Mouse (Mus musculus) heart, embryonic 13.5 days (tissue): ENCODE results near the gene Tmem117. TPM values are rescaled to one million over a fixed set of nuclear protein-coding genes. Genes with fewer than 3 reads are reported as not detected.

Experiments used
- ATAC-seq: fragments of 200-750 bp; cut with Nextera tagmentation; 2 replicates; pipeline ENCODE4 v1.8.0; 2017; ENCODE audit warnings: moderate TSS enrichment; ENCODE audit not compliant: insufficient number of reproducible peaks, low FRiP score, low TSS enrichment; ENCODE audit errors: extremely low read depth
- H3K27ac ChIP-seq: fragments of 300-500 bp; sonication (generic); replicated peaks from 2 replicates; pipeline ENCODE4 v1.5.1; 2015; ENCODE audit warnings: moderate library complexity, mild to moderate bottlenecking, inconsistent platforms
- H3K27me3 ChIP-seq: fragments of 300-500 bp; sonication (generic); replicated peaks from 2 replicates; pipeline ENCODE4 v1.6.1; 2015; ENCODE audit warnings: mild to moderate bottlenecking, inconsistent platforms
- H3K36me3 ChIP-seq: fragments of 300-500 bp; sonication (generic); 2 replicates; pipeline ENCODE4 v1.6.1; 2015; ENCODE audit warnings: mild to moderate bottlenecking, inconsistent platforms
- H3K4me1 ChIP-seq: fragments of 300-500 bp; sonication (generic); 2 replicates; pipeline ENCODE4 v1.6.1; 2015; ENCODE audit warnings: inconsistent platforms
- H3K4me2 ChIP-seq: fragments of 300-500 bp; sonication (generic); 2 replicates; pipeline ENCODE4 v1.6.1; 2015; ENCODE audit warnings: inconsistent platforms, mild to moderate bottlenecking, moderate library complexity
- H3K4me3 ChIP-seq: fragments of 300-500 bp; sonication (generic); 2 replicates; pipeline ENCODE4 v1.5.1; 2015; ENCODE audit warnings: moderate library complexity, mild to moderate bottlenecking, inconsistent platforms
- H3K9ac ChIP-seq: fragments of 300-500 bp; sonication (generic); 2 replicates; pipeline ENCODE4 v1.6.1; 2015; ENCODE audit warnings: inconsistent platforms, mild to moderate bottlenecking, moderate library complexity
- H3K9me3 ChIP-seq: fragments of 300-500 bp; sonication (generic); 2 replicates; pipeline ENCODE4 v1.6.1; 2016; ENCODE audit warnings: inconsistent platforms
- WGBS: fragments of 180-500 bp; shearing (Covaris S2); methylation state at CpG from one replicate; pipeline ENCODE4 v1.1.7; 2015; ENCODE audit warnings: mixed read lengths; 5-methylcytosine and 5-hydroxymethylcytosine counted together
- polyA plus RNA-seq: library from polyadenylated mRNA; unstranded; fragments of >200 nt; fragmentation: Nextera tagmentation; extraction: Ambion mirVana; gene quantifications from 2 replicates; pipeline ENCODE4 v1.2.1, GENCODE M21; 2015

The Tmem117 gene
- polyA plus RNA-seq, 1 experiment from 2014 or later, result 1.2 TPM

GRCm38 (mm10) chr15:94601339-94601738, 27.7 kb upstream of the Tmem117 start:
- ATAC-seq, result no peak
- no peaks in the 10 kb centered on the region for H3K36me3 ChIP-seq
- no peaks in the 10 kb centered on the region for H3K9me3 ChIP-seq
- H3K4me1 ChIP-seq, result no peaks in the 10 kb centered on the region
- no peak overlapping the region for H3K27ac ChIP-seq
- H3K27me3 ChIP-seq, result peaks cover 3% of the 10 kb centered on the region
- no peak overlapping the region for H3K4me2 ChIP-seq
- H3K4me3 ChIP-seq, result no peak overlapping the region
- WGBS, result 21% methylated on average over 3 of the region's 3 CpGs
- no peak overlapping the region for H3K9ac ChIP-seq

- Histone ChIP-seq H3K4me3 (no peak overlapping the region), H3K4me2 (no peak overlapping the region), H3K9me3 (no peaks in the 10 kb centered on the region), H3K27ac (no peak overlapping the region), H3K4me1 (no peaks in the 10 kb centered on the region), H3K9ac (no peak overlapping the region), H3K27me3 (peaks cover 3% of the 10 kb centered on the region), H3K36me3 (no peaks in the 10 kb centered on the region)
- no peak for ATAC-seq
- 58% methylated on average over 3 of the region's 3 CpGs for WGBS
These were observed 26.6 kb upstream of the Tmem117 start for GRCm38 (mm10) chr15:94602441-94602840.

GRCm38 (mm10) chr15:94607768-94608167, 21.3 kb upstream of the Tmem117 start:
- Histone ChIP-seq H3K27ac (no peak overlapping the region), H3K36me3 (no peaks in the 10 kb centered on the region), H3K27me3 (peaks cover 3% of the 10 kb centered on the region), H3K9ac (no peak overlapping the region), H3K4me3 (no peak overlapping the region), H3K4me2 (no peak overlapping the region), H3K4me1 (no peaks in the 10 kb centered on the region), H3K9me3 (no peaks in the 10 kb centered on the region)
- ATAC-seq, result no peak
- 84% methylated on average over 8 of the region's 8 CpGs for WGBS

GRCm38 (mm10) chr15:94616036-94616435, 13.0 kb upstream of the Tmem117 start:
- Histone ChIP-seq H3K9ac (no peak overlapping the region), H3K27me3 (no peaks in the 10 kb centered on the region), H3K4me1 (no peaks in the 10 kb centered on the region), H3K27ac (no peak overlapping the region), H3K36me3 (no peaks in the 10 kb centered on the region), H3K4me3 (no peak overlapping the region), H3K4me2 (no peak overlapping the region), H3K9me3 (no peaks in the 10 kb centered on the region)
- 84% methylated on average over 11 of the region's 11 CpGs for WGBS
- no peak for ATAC-seq

GRCm38 (mm10) chr15:94620909-94621308, 8.1 kb upstream of the Tmem117 start:
- Histone ChIP-seq H3K27ac (no peak overlapping the region), H3K4me2 (no peak overlapping the region), H3K4me1 (no peaks in the 10 kb centered on the region), H3K9ac (no peak overlapping the region), H3K4me3 (no peak overlapping the region), H3K27me3 (no peaks in the 10 kb centered on the region), H3K36me3 (no peaks in the 10 kb centered on the region), H3K9me3 (no peaks in the 10 kb centered on the region)
- no peak for ATAC-seq

GRCm38 (mm10) chr15:94628463-94628829, 586 bp upstream of the Tmem117 start:
- Histone ChIP-seq H3K9ac (peak overlapping the region; percentile 86), H3K9me3 (no peaks in the 10 kb centered on the region), H3K27me3 (peaks cover 35% of the 10 kb centered on the region), H3K27ac (no peak overlapping the region), H3K4me1 (no peaks in the 10 kb centered on the region; the same call in 1 of the 2 replicates), H3K36me3 (no peaks in the 10 kb centered on the region), H3K4me3 (peak overlapping the region; percentile 70), H3K4me2 (peak overlapping the region; percentile 97)
- 0 out of 2 replicates have a peak, but pooled peaks have one; percentile 7 for ATAC-seq
- 46% methylated on average over 2 of the region's 2 CpGs for WGBS

DNA sequence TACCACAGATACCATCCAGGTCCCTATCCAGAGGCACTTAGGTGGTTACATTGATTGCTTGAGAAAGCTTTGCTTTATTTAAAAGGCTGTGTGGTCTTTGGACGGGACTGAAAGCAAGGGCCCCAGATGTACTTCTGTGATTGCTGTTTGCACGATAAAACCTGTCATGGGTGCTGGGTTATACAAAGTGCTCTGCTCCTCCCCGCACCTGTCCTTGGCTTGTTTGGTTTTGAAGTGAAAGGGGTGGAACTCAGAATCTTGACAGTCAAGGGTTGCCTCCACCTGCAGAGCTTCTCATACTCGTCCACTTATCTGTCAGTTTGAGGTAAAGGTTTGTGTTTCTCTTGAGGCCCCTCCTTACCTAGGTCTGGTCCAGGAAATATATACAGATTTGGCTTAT, 1.5 kb downstream of the Tmem117 start:
- Histone ChIP-seq H3K36me3 (no peaks in the 10 kb centered on the region), H3K4me1 (peaks cover 4% of the 10 kb centered on the region; the same call in 1 of the 2 replicates), H3K4me3 (no peak overlapping the region), H3K9ac (no peak overlapping the region), H3K27me3 (peaks cover 35% of the 10 kb centered on the region), H3K27ac (no peak overlapping the region), H3K9me3 (no peaks in the 10 kb centered on the region), H3K4me2 (no peak overlapping the region)
- no peak for ATAC-seq
- 67% methylated on average over 4 of the region's 4 CpGs for WGBS

DNA sequence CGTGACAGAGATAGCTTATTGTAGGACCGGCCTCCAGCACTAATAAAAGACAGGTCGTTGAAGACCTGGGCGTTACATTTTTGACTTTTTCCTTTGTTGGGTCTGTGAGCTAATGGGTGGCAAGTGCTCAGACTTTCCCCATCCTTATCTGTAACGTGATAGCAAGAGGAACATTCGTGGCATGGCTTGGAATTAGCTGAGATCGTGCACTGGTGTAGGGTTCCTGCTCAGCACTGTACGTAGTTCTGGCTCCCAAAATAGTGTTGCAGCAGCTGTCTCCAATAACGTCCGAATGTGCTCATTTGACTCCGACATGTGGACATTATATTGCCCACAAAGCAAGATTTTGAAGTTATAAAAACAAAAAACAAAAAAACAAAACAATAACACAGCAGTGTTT, 5.5 kb downstream of the Tmem117 start:
- Histone ChIP-seq H3K4me2 (no peak overlapping the region), H3K27ac (no peak overlapping the region), H3K36me3 (no peaks in the 10 kb centered on the region), H3K4me3 (no peak overlapping the region), H3K9ac (no peak overlapping the region), H3K4me1 (0 out of 2 replicates have a peak, but pooled peaks cover 4% of the 10 kb centered on the region), H3K27me3 (peaks cover 17% of the 10 kb centered on the region), H3K9me3 (no peaks in the 10 kb centered on the region)
- 35% methylated on average over 11 of the region's 11 CpGs for WGBS
- no peak for ATAC-seq

- Histone ChIP-seq H3K9me3 (no peaks in the 10 kb centered on the region), H3K4me2 (no peak overlapping the region), H3K4me3 (no peak overlapping the region), H3K4me1 (0 out of 2 replicates have a peak, but pooled peaks cover 4% of the 10 kb centered on the region), H3K9ac (no peak overlapping the region), H3K36me3 (no peaks in the 10 kb centered on the region), H3K27me3 (no peaks in the 10 kb centered on the region), H3K27ac (no peak overlapping the region)
- WGBS, result 75% methylated on average over 2 of the region's 2 CpGs
- no peak for ATAC-seq
These were observed 9.2 kb downstream of the Tmem117 start for GRCm38 (mm10) chr15:94638207-94638606.

DNA sequence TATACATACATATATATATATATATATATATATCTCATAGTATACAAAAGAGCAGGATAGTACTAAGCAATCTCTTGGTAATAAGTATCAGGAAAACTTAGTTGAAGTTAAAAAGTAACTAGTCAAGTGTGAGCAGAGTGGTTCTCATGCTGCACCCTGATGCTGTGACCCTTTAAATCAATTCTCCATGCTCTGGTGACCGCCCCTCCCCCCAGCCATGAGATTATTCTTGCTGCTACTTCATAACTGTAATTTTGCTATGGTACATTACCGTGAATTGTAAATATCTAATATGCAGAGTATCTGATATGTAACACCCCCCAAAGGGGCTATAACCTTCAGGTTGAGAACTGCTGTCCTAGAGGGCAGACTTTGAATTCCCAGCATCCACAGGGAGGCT, 10.1 kb downstream of the Tmem117 start:
- no peaks in the 10 kb centered on the region for H3K9me3 ChIP-seq

DNA sequence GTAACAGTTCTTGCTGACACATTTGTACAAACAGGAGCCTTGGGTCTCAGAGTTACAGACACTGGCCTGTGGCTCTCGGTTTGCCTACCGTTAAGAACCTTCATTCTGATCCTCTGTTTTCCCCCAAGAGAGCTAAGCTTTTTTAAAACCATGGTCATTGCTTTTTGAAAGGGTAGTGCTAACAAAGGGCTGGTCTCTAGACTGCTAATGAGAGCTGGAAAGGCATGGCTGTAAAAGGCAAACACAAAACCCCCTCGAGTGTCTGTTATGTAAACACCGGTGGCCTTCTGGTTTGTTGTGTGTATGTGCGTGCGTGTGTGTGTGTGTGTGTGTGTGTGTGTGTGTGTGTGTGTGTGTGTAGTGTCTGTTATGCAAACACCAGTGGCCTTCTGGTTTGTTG, 17.0 kb downstream of the Tmem117 start:
- no peaks in the 10 kb centered on the region for H3K9me3 ChIP-seq
- H3K4me2 ChIP-seq, result no peak overlapping the region
- H3K4me1 ChIP-seq, result peaks cover 15% of the 10 kb centered on the region
- ATAC-seq, result no peak
- H3K27ac ChIP-seq, result no peak overlapping the region
- peaks cover 4% of the 10 kb centered on the region; the same call in 1 of the 2 replicates for H3K27me3 ChIP-seq
- WGBS, result 78% methylated on average over 6 of the region's 6 CpGs
- H3K4me3 ChIP-seq, result no peak overlapping the region
- H3K36me3 ChIP-seq, result no peaks in the 10 kb centered on the region
- H3K9ac ChIP-seq, result no peak overlapping the region

More for the DNA sequence above, 10.1 kb downstream of the Tmem117 start:
- ATAC-seq, result no peak
- Histone ChIP-seq H3K27ac (no peak overlapping the region), H3K4me1 (0 out of 2 replicates have a peak, but pooled peaks cover 4% of the 10 kb centered on the region), H3K36me3 (no peaks in the 10 kb centered on the region), H3K4me2 (no peak overlapping the region), H3K9ac (no peak overlapping the region), H3K4me3 (no peak overlapping the region), H3K27me3 (no peaks in the 10 kb centered on the region)
- 81% methylated on average over 2 of the region's 2 CpGs for WGBS

- H3K9me3 ChIP-seq, result no peaks in the 10 kb centered on the region
- ATAC-seq, result no peak
- peaks cover 4% of the 10 kb centered on the region; the same call in 1 of the 2 replicates for H3K27me3 ChIP-seq
- H3K9ac ChIP-seq, result no peak overlapping the region
- H3K36me3 ChIP-seq, result no peaks in the 10 kb centered on the region
- H3K4me1 ChIP-seq, result peaks cover 15% of the 10 kb centered on the region
- no peak overlapping the region for H3K4me2 ChIP-seq
- H3K4me3 ChIP-seq, result no peak overlapping the region
- 82% methylated on average over 8 of the region's 8 CpGs for WGBS
- no peak overlapping the region for H3K27ac ChIP-seq
These were observed 19.4 kb downstream of the Tmem117 start for GRCm38 (mm10) chr15:94648430-94648829.
